Mouse (Mus musculus) limb, embryonic 15.5 days (tissue): ENCODE results near the gene S100a9. TPM values are rescaled to one million over a fixed set of nuclear protein-coding genes. Genes with fewer than 3 reads are reported as not detected.

Experiments used
- ATAC-seq: fragments of 200-750 bp; cut with Nextera tagmentation; 2 replicates; pipeline ENCODE4 v1.8.0; 2017; ENCODE audit warnings: low read depth, moderate TSS enrichment; ENCODE audit not compliant: insufficient number of reproducible peaks, low FRiP score, low TSS enrichment
- H3K27ac ChIP-seq: fragments of 300-500 bp; sonication (generic); 2 replicates; pipeline ENCODE4 v1.5.1; 2015; ENCODE audit warnings: moderate library complexity, mild to moderate bottlenecking, inconsistent platforms
- H3K27me3 ChIP-seq: fragments of 300-500 bp; sonication (generic); 2 replicates; pipeline ENCODE4 v1.6.1; 2015; ENCODE audit warnings: inconsistent platforms
- H3K36me3 ChIP-seq: fragments of 300-500 bp; sonication (generic); 2 replicates; pipeline ENCODE4 v1.6.1; 2015; ENCODE audit warnings: inconsistent platforms
- H3K4me1 ChIP-seq: fragments of 300-500 bp; sonication (generic); 2 replicates; pipeline ENCODE4 v1.6.1; 2015; ENCODE audit warnings: inconsistent platforms
- H3K4me2 ChIP-seq: fragments of 300-500 bp; sonication (generic); 2 replicates; pipeline ENCODE4 v1.6.1; 2015; ENCODE audit warnings: mild to moderate bottlenecking, inconsistent platforms
- H3K4me3 ChIP-seq: fragments of 300-500 bp; sonication (generic); 2 replicates; pipeline ENCODE4 v1.5.1; 2015; ENCODE audit warnings: mild to moderate bottlenecking, inconsistent platforms
- H3K9ac ChIP-seq: fragments of 300-500 bp; sonication (generic); 2 replicates; pipeline ENCODE4 v1.6.1; 2015; ENCODE audit warnings: inconsistent platforms
- H3K9me3 ChIP-seq: fragments of 300-500 bp; sonication (generic); 2 replicates; pipeline ENCODE4 v1.6.1; 2016; ENCODE audit warnings: inconsistent platforms
- WGBS: fragments of 180-500 bp; shearing (Covaris S2); methylation state at CpG from one replicate; pipeline ENCODE4 v1.1.7; 2015; 5-methylcytosine and 5-hydroxymethylcytosine counted together
- polyA plus RNA-seq: library from polyadenylated mRNA; unstranded; fragments of >200 nt; fragmentation: Nextera tagmentation; extraction: Ambion mirVana; gene quantifications from 2 replicates; pipeline ENCODE4 v1.2.1, GENCODE M21; 2015

The S100a9 gene
- polyA plus RNA-seq: 20.9 and 25.6 TPM in 2 replicates

DNA sequence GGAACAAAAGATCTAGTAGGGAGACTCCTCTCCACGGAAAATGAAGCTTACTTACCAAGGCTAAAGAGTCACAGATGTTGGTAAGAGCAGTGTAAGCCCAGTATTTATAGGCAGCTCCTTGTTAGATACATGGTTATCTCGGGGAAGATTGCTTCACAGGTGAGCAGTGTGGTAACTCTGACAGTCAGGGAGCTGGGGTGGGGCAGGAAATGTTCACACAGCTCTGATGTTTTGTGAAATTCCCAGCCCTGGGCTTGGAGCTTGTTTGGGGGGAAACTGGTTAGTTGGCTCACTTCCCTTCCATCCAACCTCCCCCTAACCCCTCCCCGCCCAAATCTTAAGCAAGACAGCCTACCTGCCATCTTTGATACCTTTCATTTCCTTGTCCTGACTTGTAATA, at the start of gene S100a9:
Gene S100a9 (minus strand): TSS at position 109 of the 400 bp plus-strand sequence.
- H3K27ac ChIP-seq: no peak within 1 kb of the TSS
- H3K4me2 ChIP-seq: no peak within 1 kb of the TSS
- no peaks in the 10 kb centered on the region for H3K9me3 ChIP-seq
- H3K9ac ChIP-seq: no peak within 1 kb of the TSS
- H3K4me1 ChIP-seq: no peaks in the 10 kb centered on the region
- H3K4me3 ChIP-seq: no peak within 1 kb of the TSS
- no peaks in the 10 kb centered on the region for H3K36me3 ChIP-seq
- ATAC-seq: no peak
- 45% methylated on average over 3 of the region's 3 CpGs for WGBS
- H3K27me3 ChIP-seq: no peaks in the 10 kb centered on the region

DNA sequence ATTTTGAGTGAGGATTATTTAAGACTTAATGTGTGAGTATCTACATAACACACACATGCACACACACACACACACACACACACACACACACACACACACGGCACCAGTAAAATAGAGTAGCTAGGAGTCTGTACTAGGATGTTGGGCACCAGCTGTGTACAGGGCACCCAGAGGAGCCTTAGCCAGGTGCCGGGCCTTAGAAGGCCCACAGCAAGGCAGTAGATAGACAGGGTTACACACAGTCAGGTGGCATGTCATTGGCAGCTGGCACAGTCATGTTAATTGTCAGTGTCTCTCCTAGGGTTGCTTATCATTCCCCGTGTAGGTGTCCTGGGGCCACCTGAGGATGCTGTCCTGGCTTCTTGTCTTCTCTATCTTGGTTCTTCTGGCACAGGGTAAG, 31.1 kb upstream of the S100a9 start, which contains the start of gene Pglyrp4:
Gene Pglyrp4 (plus strand): TSS at position 301 of the 400 bp plus-strand sequence.
- no peaks in the 10 kb centered on the region for H3K9me3 ChIP-seq
- no peak for ATAC-seq
- H3K36me3 ChIP-seq: no peaks in the 10 kb centered on the region
- H3K27ac ChIP-seq: no peak within 1 kb of the TSS
- no peaks in the 10 kb centered on the region for H3K27me3 ChIP-seq
- WGBS: 88% methylated on average over 3 of the region's 3 CpGs
- no peak within 1 kb of the TSS for H3K9ac ChIP-seq
- H3K4me1 ChIP-seq: no peaks in the 10 kb centered on the region
- no peak within 1 kb of the TSS for H3K4me2 ChIP-seq
- H3K4me3 ChIP-seq: no peak within 1 kb of the TSS

DNA sequence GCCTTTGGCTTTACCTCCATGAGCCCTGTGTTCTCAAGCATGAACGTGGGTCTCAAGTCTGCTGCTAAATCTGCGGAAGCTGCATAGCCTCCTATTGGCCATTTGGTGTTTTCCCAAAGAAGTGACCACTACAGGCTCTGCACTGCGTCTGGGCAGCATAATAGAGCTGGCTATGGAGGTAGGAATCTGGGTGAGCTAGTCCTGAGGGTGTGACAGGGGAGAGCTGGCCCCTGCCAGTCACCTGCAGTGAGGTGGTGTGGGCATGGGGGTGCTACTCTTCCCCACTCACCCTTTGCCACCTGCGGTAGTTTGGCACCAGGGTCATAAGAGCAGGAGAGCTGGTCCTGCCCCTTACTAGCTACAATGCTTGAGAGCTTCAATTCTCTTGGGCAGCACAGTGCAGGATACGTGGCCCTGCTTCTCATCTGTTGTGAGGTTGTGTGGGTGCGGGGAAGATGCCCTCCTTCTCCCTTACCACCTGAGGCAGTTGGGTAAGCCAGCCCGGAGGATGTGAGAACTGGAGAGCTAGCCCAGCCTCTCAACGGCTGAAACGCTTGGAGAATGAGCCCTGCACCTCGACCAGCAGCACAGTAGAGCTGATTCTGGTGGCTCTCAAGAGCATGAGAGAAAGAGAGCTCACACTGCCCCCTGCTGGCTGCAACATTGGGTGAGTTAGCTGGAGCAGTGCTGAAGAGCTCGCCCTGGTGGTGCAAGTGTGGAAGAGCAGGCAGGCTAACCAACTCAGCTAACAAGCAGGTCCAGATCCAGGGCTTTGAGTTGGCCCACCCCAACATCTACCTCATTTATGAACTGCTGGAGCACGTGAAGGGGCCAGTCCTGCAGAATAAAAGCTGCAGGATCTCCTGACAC, 14.3 kb upstream of the S100a9 start:
- H3K27ac ChIP-seq: no peak overlapping the region
- no peaks in the 10 kb centered on the region for H3K36me3 ChIP-seq
- no peak overlapping the region for H3K4me2 ChIP-seq
- no peak overlapping the region for H3K9ac ChIP-seq
- H3K4me3 ChIP-seq: no peak overlapping the region
- WGBS: 47% methylated on average over 12 of the region's 12 CpGs
- peaks cover 5% of the 10 kb centered on the region; the same call in 1 of the 2 replicates for H3K27me3 ChIP-seq
- ATAC-seq: no peak
- H3K4me1 ChIP-seq: no peaks in the 10 kb centered on the region
- no peaks in the 10 kb centered on the region for H3K9me3 ChIP-seq

DNA sequence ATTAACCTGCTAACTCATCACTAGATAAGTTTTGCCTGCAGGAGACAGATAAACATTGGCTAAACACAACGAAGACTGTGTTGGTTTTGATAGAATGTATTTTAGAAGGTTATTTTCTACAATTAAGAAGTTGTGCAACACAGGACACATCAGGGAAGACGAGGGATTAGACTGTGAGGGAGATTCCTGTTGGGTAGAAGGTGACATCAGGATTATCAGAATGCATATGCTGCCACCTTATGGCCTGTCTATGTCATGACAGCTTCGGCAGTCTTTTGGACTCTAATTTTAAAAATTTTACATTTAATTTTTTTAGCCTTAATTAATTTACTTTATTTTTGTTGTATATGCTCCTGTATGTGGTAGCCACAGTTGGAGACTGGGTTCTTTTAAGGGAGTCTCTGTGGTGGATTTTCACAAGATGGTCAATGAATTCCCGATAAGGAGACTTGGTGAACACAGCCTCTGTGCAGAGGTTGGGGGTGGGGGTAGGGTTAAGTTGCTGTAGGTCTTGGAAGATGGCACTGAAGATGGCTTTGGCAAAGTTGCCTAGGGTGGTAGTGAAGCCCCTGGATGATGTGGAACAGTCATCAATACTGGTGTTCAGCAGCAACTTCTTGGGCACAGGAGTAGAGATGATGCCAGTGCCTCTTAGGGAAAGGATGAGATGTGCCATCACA, 13.1 kb upstream of the S100a9 start:
- Histone ChIP-seq H3K9ac (no peak overlapping the region), H3K4me2 (no peak overlapping the region), H3K36me3 (no peaks in the 10 kb centered on the region), H3K27me3 (peaks cover 5% of the 10 kb centered on the region; the same call in 1 of the 2 replicates), H3K4me3 (no peak overlapping the region), H3K4me1 (no peaks in the 10 kb centered on the region), H3K27ac (no peak overlapping the region), H3K9me3 (no peaks in the 10 kb centered on the region)
- ATAC-seq: no peak
- 18% methylated on average over 4 of the region's 4 CpGs for WGBS

DNA sequence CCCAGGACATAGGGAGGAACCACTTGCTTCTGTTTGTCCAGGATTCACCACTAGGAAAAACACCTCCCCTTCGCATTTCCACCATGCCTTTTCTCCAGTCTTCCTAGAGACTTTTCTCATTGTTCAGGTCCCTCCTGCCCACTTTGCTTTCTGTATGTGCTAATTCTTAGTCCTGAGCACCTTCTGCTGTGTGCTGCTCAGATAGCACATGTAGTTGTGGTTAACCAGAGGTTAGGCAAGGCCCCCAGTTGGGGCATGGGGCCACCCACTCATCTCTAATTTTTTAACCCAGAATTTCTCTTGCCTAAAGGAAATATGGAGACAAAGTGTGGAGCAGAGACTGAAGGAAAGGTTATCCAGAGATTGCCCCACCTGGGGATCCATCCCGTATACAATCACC, 6.7 kb upstream of the S100a9 start:
- Histone ChIP-seq H3K36me3 (no peaks in the 10 kb centered on the region), H3K27me3 (no peaks in the 10 kb centered on the region), H3K4me2 (no peak overlapping the region), H3K27ac (no peak overlapping the region), H3K4me1 (no peaks in the 10 kb centered on the region), H3K9me3 (no peaks in the 10 kb centered on the region), H3K9ac (no peak overlapping the region), H3K4me3 (no peak overlapping the region)
- no peak for ATAC-seq
- 81% methylated on average over 2 of the region's 2 CpGs for WGBS

DNA sequence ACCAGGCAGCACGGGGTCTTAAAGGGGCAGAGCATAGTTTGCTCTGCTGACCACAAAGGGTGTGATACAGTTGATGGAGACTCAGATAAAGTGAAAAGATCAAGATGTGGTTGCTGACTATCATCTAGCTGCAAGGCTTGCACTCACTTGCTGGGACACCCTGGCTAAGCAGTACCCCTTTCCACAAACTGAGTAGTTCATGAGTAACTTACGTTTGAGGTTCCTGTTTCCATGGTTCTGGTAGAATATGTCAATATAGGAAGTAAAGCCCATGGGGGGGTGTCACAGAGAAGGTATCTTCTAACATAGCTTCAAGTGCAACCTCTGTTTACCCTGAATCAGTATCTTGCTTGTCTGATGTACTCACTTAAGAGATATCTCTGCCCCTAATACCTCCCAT, 2.0 kb downstream of the S100a9 start:
- 82% methylated on average over 2 of the region's 2 CpGs for WGBS
- H3K9ac ChIP-seq: no peak overlapping the region
- H3K4me1 ChIP-seq: no peaks in the 10 kb centered on the region
- H3K36me3 ChIP-seq: no peaks in the 10 kb centered on the region
- ATAC-seq: no peak
- H3K4me2 ChIP-seq: no peak overlapping the region
- no peaks in the 10 kb centered on the region for H3K9me3 ChIP-seq
- no peak overlapping the region for H3K4me3 ChIP-seq
- H3K27ac ChIP-seq: no peak overlapping the region
- H3K27me3 ChIP-seq: no peaks in the 10 kb centered on the region

DNA sequence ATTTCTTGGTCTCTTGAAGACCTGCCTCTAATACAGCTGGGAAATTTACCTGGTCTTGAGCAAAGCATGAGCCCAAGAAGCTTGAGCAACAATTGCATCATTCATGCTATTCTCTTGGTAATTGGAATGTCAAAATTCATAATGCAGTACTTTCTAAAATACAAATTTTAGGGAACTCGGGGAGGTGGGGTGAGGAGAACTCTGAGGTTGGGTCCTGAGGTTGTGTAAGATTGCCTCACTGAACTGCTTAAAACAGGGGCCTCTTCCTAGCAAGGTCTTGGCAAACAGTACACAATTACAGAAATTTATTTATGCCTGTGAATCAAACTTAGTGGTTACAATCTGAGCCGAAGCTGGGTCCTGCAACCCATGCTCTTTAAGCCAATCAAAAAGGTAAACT, 8.7 kb downstream of the S100a9 start:
- WGBS: 79% methylated on average over 2 of the region's 2 CpGs
- H3K4me2 ChIP-seq: no peak overlapping the region
- no peaks in the 10 kb centered on the region for H3K27me3 ChIP-seq
- H3K4me1 ChIP-seq: no peaks in the 10 kb centered on the region
- no peak overlapping the region for H3K27ac ChIP-seq
- H3K4me3 ChIP-seq: no peak overlapping the region
- no peak overlapping the region for H3K9ac ChIP-seq
- ATAC-seq: no peak
- no peaks in the 10 kb centered on the region for H3K36me3 ChIP-seq
- H3K9me3 ChIP-seq: no peaks in the 10 kb centered on the region

DNA sequence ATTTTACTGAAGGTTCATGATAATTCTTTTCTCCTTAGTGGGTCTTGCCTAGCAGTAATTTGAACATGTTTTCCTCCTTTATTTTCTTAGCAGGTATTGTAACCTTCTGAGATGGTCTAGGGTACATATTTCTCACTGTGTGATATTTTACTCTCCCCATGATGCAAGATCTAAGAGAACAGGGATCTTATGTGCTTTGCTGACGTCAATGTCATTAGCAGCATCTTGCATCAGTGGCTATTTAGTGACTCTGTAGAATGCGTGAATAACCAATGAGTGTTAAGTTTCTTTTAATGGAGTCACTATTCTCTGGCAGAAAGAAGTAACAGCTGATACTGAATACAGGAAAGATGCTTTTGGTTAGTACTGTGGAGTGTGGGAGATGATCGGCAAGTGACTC, 11.6 kb downstream of the S100a9 start:
- H3K9me3 ChIP-seq: no peaks in the 10 kb centered on the region
- no peak overlapping the region for H3K27ac ChIP-seq
- H3K9ac ChIP-seq: no peak overlapping the region
- no peak overlapping the region for H3K4me2 ChIP-seq
- H3K4me1 ChIP-seq: no peaks in the 10 kb centered on the region
- no peaks in the 10 kb centered on the region for H3K36me3 ChIP-seq
- H3K4me3 ChIP-seq: no peak overlapping the region
- WGBS: 84% methylated on average over 3 of the region's 3 CpGs
- H3K27me3 ChIP-seq: no peaks in the 10 kb centered on the region
- ATAC-seq: no peak

DNA sequence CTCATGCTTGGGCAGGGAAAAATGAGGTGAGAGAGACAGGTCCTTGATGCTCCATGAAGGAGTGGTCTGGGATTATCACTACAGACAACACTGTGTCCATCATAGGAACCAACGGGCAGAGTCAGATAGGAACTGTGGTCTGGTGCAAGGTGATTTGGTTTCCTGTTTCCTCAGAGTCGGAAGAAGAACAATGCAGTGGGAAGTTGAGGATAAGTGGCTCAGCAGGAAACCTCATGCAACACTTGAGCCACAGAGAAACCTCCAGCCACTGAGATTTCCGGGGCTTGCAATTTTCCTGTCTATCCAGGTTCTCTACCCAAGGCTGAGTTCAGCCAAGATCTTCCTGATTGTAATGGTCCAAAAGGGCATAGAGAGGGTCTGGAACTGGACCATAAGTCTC, 16.9 kb downstream of the S100a9 start:
- H3K36me3 ChIP-seq: no peaks in the 10 kb centered on the region
- H3K9me3 ChIP-seq: no peaks in the 10 kb centered on the region
- 67% methylated on average over 3 of the region's 3 CpGs for WGBS
- no peak overlapping the region for H3K9ac ChIP-seq
- no peak overlapping the region for H3K4me3 ChIP-seq
- H3K4me2 ChIP-seq: no peak overlapping the region
- H3K27ac ChIP-seq: no peak overlapping the region
- no peak for ATAC-seq
- H3K4me1 ChIP-seq: no peaks in the 10 kb centered on the region
- H3K27me3 ChIP-seq: no peaks in the 10 kb centered on the region

DNA sequence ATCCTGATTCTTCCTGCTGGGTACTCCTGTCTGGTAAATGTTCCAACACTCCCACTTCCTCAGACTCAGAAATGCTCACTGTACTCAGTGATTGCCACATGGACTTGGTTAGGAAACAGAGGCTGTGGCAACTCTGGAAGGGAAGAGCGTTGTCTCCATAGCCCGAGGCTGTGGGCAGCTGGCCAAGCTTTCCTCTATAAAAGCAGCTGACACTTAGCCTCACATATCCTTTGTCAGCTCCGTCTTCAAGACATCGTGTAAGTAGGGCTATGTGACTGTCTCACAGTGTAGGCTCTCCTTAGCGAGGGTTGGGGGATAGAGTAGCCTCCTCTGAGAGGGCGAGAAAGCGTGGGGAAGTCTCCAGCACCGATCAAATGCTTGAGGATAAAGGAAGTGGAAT, 26.7 kb downstream of the S100a9 start, which contains the start of gene S100a8:
Gene S100a8 (plus strand): TSS at position 133 of the 400 bp plus-strand sequence.
- H3K4me1 ChIP-seq: no peaks in the 10 kb centered on the region
- ATAC-seq: no peak
- no peaks in the 10 kb centered on the region for H3K36me3 ChIP-seq
- no peak within 1 kb of the TSS for H3K9ac ChIP-seq
- no peak within 1 kb of the TSS for H3K4me2 ChIP-seq
- no peak within 1 kb of the TSS for H3K27ac ChIP-seq
- no peak within 1 kb of the TSS for H3K4me3 ChIP-seq
- H3K9me3 ChIP-seq: no peaks in the 10 kb centered on the region
- no peaks in the 10 kb centered on the region for H3K27me3 ChIP-seq
- 39% methylated on average over 8 of the region's 8 CpGs for WGBS

DNA sequence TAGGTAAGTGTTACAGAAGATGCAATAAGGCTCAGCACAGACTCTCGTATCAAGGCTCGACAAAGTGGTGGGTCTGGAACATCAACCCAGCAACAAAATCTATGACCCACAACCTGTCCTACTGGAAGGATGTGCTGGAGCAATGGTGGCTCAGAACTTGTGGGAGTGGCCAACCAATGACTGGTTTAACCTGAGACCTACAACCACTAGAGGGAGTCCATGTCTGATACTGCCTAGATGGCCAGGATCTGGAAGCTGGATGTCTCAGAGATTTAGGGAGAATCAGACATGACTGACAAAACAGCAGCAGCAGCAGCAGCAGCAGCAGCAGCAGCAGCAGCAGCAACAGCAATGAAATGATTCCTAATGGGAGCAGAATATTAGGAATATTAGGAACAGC, 31.3 kb downstream of the S100a9 start:
- no peaks in the 10 kb centered on the region for H3K36me3 ChIP-seq
- ATAC-seq: no peak

DNA sequence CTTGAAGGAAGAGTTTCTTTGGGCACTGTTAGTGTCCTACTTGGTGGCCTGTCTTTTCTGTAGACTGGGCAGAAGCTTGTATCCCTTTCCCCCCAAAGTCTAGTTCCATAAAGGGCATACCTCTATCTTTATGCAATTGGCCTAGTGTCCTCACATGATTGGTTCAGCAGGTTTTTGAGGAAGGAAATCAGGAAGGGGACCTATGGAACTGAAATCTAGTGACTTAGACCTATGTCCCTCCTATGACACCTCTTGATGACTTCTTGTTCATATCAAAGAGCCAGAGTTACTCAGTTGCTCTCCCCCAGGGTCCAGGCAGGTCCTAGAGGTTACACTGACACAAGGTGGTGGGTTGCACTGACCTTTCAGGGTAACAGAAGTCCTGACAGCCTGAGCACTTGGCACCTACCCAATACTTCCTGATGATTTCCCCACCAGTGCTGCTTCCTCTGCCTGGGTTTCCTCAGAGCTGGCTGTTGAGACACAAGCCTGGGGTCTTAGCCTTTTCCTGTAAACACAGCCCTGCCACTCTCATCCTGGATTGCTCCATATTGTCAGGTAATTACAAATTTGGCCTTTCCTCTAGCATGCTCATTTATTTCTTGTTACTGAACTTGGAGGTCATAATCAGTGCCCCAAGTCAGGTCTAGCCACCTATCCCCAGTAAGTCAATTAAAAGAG, 36.0 kb downstream of the S100a9 start:
- H3K4me1 ChIP-seq: no peaks in the 10 kb centered on the region
- H3K27ac ChIP-seq: no peak overlapping the region
- H3K9ac ChIP-seq: no peak overlapping the region
- no peaks in the 10 kb centered on the region for H3K9me3 ChIP-seq
- no peak overlapping the region for H3K4me2 ChIP-seq
- no peak overlapping the region for H3K4me3 ChIP-seq
- 0 out of 2 replicates have a peak, but pooled peaks cover 3% of the 10 kb centered on the region for H3K27me3 ChIP-seq
- ATAC-seq: no peak
- H3K36me3 ChIP-seq: no peaks in the 10 kb centered on the region

More for the DNA sequence above, 31.3 kb downstream of the S100a9 start:
- no peak overlapping the region for H3K27ac ChIP-seq
- WGBS: 81% methylated on average over 2 of the region's 2 CpGs
- H3K4me2 ChIP-seq: no peak overlapping the region
- no peak overlapping the region for H3K4me3 ChIP-seq
- no peaks in the 10 kb centered on the region for H3K4me1 ChIP-seq
- no peaks in the 10 kb centered on the region for H3K27me3 ChIP-seq
- H3K9ac ChIP-seq: no peak overlapping the region
- H3K9me3 ChIP-seq: no peaks in the 10 kb centered on the region
